Mouse (Mus musculus) embryonic facial prominence, embryonic 11.5 days (tissue): ENCODE data around the gene Slc16a8. TPM values are rescaled to one million over a fixed set of nuclear protein-coding genes. Genes with fewer than 3 reads are reported as not detected.

ENCODE experiments used
- ATAC-seq: fragments of 200-750 bp; cut with Nextera tagmentation; replicated peaks from 2 replicates; pipeline ENCODE4 v1.8.0; 2017; ENCODE audit warnings: low read depth; ENCODE audit not compliant: insufficient number of reproducible peaks, low FRiP score, low TSS enrichment
- DNase-seq: peaks from one replicate; pipeline ENCODE4 v3.0.0-alpha.2; 2015; ENCODE audit warnings: low spot score
- H3K27ac ChIP-seq: fragments of 300-500 bp; sonication (generic); replicated peaks from 2 replicates; pipeline ENCODE4 v1.5.1; 2014; ENCODE audit warnings: mild to moderate bottlenecking, low read depth, low read length, control low read depth
- H3K27me3 ChIP-seq: fragments of 300-500 bp; sonication (generic); 2 replicates; pipeline ENCODE4 v1.6.1; 2014; ENCODE audit warnings: mild to moderate bottlenecking, low read length, moderate library complexity, mixed read lengths; ENCODE audit not compliant: control insufficient read depth, insufficient read depth
- H3K36me3 ChIP-seq: fragments of 300-500 bp; sonication (generic); replicated peaks from 2 replicates; pipeline ENCODE4 v1.6.1; 2014; ENCODE audit warnings: low read depth, mild to moderate bottlenecking, low read length, moderate library complexity, mixed read lengths; ENCODE audit not compliant: control insufficient read depth, insufficient read depth
- H3K4me1 ChIP-seq: fragments of 300-500 bp; sonication (generic); 2 replicates; pipeline ENCODE4 v1.6.1; 2014; ENCODE audit warnings: low read length, mixed read lengths; ENCODE audit not compliant: control insufficient read depth, insufficient read depth
- H3K4me2 ChIP-seq: fragments of 300-500 bp; sonication (generic); 2 replicates; pipeline ENCODE4 v1.6.1; 2014; ENCODE audit warnings: low read depth, mild to moderate bottlenecking, control low read depth, low read length, moderate library complexity
- H3K4me3 ChIP-seq: fragments of 300-500 bp; sonication (generic); 2 replicates; pipeline ENCODE4 v1.5.1; 2014; ENCODE audit warnings: low read depth, low read length, control low read depth
- H3K9ac ChIP-seq: fragments of 300-500 bp; sonication (generic); replicated peaks from 2 replicates; pipeline ENCODE4 v1.6.1; 2014; ENCODE audit warnings: mild to moderate bottlenecking, control low read depth, low read length
- H3K9me3 ChIP-seq: fragments of 300-500 bp; sonication (generic); replicated peaks from 2 replicates; pipeline ENCODE4 v1.6.1; 2016; ENCODE audit warnings: mild to moderate bottlenecking, low read length, inconsistent platforms, mixed read lengths; ENCODE audit not compliant: control insufficient read depth
- WGBS: fragments of 180-500 bp; shearing (Covaris S2); extraction: QIAGEN DNeasy Blood & Tissue Kit; methylation state at CpG from one replicate; pipeline ENCODE4 v1.1.7; 2014; 5-methylcytosine and 5-hydroxymethylcytosine counted together
- polyA plus RNA-seq: library from polyadenylated mRNA; unstranded; fragments of >200 nt; fragmentation: Nextera tagmentation; extraction: Ambion mirVana; gene quantifications from 2 replicates; pipeline ENCODE4 v1.2.1, GENCODE M21; 2014

Gene Slc16a8
- polyA plus RNA-seq, 1 experiment from 2014 or later = not detected

- no peak for ATAC-seq
- no peaks in the 10 kb centered on the region for H3K36me3 ChIP-seq
- 61% methylated on average over 10 of the region's 10 CpGs for WGBS
Measured at GRCm38 (mm10) chr15:79277728-79278127, 23.2 kb upstream of the Slc16a8 start.

GRCm38 (mm10) chr15:79273020-79273419 is 18.5 kb upstream of the Slc16a8 start:
- no peaks in the 10 kb centered on the region for H3K9me3 ChIP-seq
- no peaks in the 10 kb centered on the region for H3K36me3 ChIP-seq
- no peak overlapping the region for H3K4me2 ChIP-seq
- peaks cover 5% of the 10 kb centered on the region for H3K27me3 ChIP-seq
- H3K9ac ChIP-seq = no peak overlapping the region
- H3K27ac ChIP-seq = no peak overlapping the region
- DNase-seq = no peak
- no peak overlapping the region for H3K4me3 ChIP-seq
- H3K4me1 ChIP-seq = peaks cover 4% of the 10 kb centered on the region
- no peak for ATAC-seq
- WGBS = 57% methylated on average over 10 of the region's 10 CpGs

More at GRCm38 (mm10) chr15:79277728-79278127, 23.2 kb upstream of the Slc16a8 start:
- Histone ChIP-seq H3K4me1 (no peaks in the 10 kb centered on the region), H3K27me3 (no peaks in the 10 kb centered on the region), H3K9me3 (no peaks in the 10 kb centered on the region), H3K4me3 (no peak overlapping the region), H3K9ac (no peak overlapping the region), H3K4me2 (no peak overlapping the region), H3K27ac (no peak overlapping the region)
- no peak for DNase-seq

GRCm38 (mm10) chr15:79271124-79271746 is 16.7 kb upstream of the Slc16a8 start:
- H3K9ac ChIP-seq = no peak overlapping the region
- no peaks in the 10 kb centered on the region for H3K9me3 ChIP-seq
- peaks cover 4% of the 10 kb centered on the region for H3K4me1 ChIP-seq
- H3K4me2 ChIP-seq = peak overlapping the region; percentile 60
- no peak overlapping the region for H3K27ac ChIP-seq
- ATAC-seq (0 out of 2 replicates have a peak, but pooled peaks have one; percentile 20), DNase-seq (peak; percentile 74)
- 13% methylated on average over 17 of the region's 17 CpGs for WGBS
- no peaks in the 10 kb centered on the region for H3K36me3 ChIP-seq
- H3K4me3 ChIP-seq = peak overlapping the region; percentile 26
- peaks cover 5% of the 10 kb centered on the region for H3K27me3 ChIP-seq

DNA sequence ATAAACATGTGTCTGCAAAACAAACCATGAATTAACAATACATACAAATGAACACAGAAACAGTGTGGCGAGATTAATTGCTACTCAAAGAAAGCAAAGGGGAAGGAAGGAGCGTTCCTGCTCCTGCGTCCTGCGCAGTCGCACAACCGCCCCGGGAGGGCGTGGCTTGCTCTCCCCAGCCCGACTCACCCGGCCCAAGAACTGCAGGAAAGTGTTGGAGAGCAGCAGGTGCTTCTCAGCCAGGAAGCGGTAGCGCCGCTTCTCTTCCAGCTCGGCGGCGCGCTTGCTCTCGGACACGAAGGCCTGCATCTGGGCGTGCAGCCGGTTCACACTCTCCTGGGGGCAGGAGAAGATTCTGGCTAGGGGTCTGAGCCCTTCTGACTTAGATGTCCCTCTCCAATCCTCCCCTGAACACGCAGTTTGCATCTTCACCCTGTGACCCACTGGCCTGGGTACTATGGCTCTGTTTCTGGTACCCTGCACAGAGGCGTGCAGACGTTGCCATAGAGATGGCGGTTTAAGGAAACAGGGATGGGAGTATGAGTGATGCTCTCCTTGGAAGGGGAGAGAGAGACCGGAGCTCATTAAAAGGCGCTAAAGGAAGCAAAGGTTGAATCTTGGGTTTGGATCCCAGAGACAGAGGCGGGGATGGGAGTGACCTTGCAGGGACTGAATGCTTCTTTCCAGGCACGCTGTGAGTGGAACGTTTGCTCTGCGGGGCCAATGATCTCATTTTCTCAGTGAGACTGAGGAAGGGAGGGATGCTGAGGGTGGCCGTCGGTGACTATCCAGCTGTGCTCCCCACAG is 16.0 kb upstream of the Slc16a8 start:
- peak; percentile 83 for DNase-seq
- no peaks in the 10 kb centered on the region for H3K36me3 ChIP-seq
- peaks cover 5% of the 10 kb centered on the region for H3K27me3 ChIP-seq
- H3K9ac ChIP-seq = peak overlapping the region; percentile 46
- no peaks in the 10 kb centered on the region for H3K9me3 ChIP-seq
- H3K4me3 ChIP-seq = peak overlapping the region; percentile 26
- H3K4me1 ChIP-seq = peaks cover 4% of the 10 kb centered on the region
- H3K27ac ChIP-seq = no peak overlapping the region
- peak overlapping the region; percentile 60 for H3K4me2 ChIP-seq
- 1% methylated on average over 33 of the region's 33 CpGs for WGBS
- ATAC-seq = no peak

DNA sequence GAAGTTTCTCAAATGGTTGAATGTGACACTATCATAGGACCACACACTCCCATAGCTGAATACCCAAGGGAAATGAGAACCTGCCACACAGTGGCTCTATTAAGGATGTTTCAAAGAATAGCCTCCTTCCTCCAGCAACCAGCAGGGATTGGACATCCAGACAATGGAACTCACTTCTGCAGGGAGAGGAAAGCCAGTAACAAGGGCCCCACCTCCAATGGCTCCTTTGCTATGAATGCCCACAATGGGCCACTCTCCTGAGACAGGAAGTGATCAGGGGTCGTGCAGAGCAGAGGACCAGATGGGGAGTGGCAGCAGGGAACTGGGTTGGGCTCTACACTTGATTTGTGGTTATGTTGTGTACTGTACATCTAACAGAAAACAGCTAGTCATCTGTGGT is 14.0 kb upstream of the Slc16a8 start:
- WGBS = 29% methylated on average over 1 of the region's 1 CpGs
- H3K36me3 ChIP-seq = no peaks in the 10 kb centered on the region
- no peak overlapping the region for H3K4me2 ChIP-seq
- ATAC-seq (no peak), DNase-seq (no peak)
- no peak overlapping the region for H3K9ac ChIP-seq
- H3K4me1 ChIP-seq = peaks cover 4% of the 10 kb centered on the region
- no peak overlapping the region for H3K4me3 ChIP-seq
- no peaks in the 10 kb centered on the region for H3K9me3 ChIP-seq
- no peak overlapping the region for H3K27ac ChIP-seq
- H3K27me3 ChIP-seq = peaks cover 5% of the 10 kb centered on the region

- WGBS = 67% methylated on average over 4 of the region's 4 CpGs
- DNase-seq = no peak
Measured at GRCm38 (mm10) chr15:79265384-79265783, 10.8 kb upstream of the Slc16a8 start.

GRCm38 (mm10) chr15:79263726-79264125 is 9.2 kb upstream of the Slc16a8 start:
- Histone ChIP-seq H3K9ac (no peak overlapping the region), H3K36me3 (no peaks in the 10 kb centered on the region), H3K4me2 (no peak overlapping the region), H3K27me3 (peaks cover 20% of the 10 kb centered on the region), H3K27ac (no peak overlapping the region), H3K4me1 (peaks cover 3% of the 10 kb centered on the region), H3K4me3 (no peak overlapping the region), H3K9me3 (no peaks in the 10 kb centered on the region)
- DNase-seq (no peak), ATAC-seq (no peak)
- 85% methylated on average over 6 of the region's 6 CpGs for WGBS

More at GRCm38 (mm10) chr15:79265384-79265783, 10.8 kb upstream of the Slc16a8 start:
- Histone ChIP-seq H3K4me2 (no peak overlapping the region), H3K9me3 (no peaks in the 10 kb centered on the region), H3K4me3 (no peak overlapping the region), H3K27me3 (peaks cover 19% of the 10 kb centered on the region), H3K27ac (no peak overlapping the region), H3K36me3 (no peaks in the 10 kb centered on the region), H3K9ac (no peak overlapping the region), H3K4me1 (peaks cover 3% of the 10 kb centered on the region)
- no peak for ATAC-seq

DNA sequence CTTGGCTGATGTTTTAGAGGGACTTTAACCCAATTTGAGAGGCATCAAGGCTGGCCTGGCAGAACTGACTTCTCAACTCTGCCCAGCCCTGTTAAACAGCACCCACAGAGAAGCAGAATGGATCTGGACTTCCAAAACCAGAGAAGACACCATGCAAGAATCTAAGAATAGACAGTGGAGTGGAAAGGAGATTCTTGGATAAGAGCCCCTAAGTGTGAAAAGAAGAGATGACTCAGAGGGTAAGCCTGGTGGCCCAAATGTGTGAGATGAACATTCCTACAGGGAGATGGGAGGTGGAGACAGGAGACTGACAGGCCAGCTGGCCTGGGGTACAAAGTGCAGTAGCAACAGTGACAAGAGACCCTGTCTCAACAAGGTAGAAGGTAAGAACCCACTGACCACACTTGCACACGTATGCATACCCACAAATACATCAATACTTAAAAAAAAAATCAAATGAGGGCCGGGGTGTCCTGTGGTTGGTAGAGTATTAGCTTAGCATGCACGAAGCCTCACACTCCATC is 8.3 kb upstream of the Slc16a8 start:
- Histone ChIP-seq H3K9me3 (no peaks in the 10 kb centered on the region), H3K27me3 (peaks cover 20% of the 10 kb centered on the region), H3K4me2 (no peak overlapping the region), H3K4me3 (no peak overlapping the region), H3K36me3 (no peaks in the 10 kb centered on the region), H3K9ac (no peak overlapping the region), H3K4me1 (peaks cover 3% of the 10 kb centered on the region), H3K27ac (no peak overlapping the region)
- DNase-seq (no peak), ATAC-seq (no peak)
- WGBS = 89% methylated on average over 3 of the region's 3 CpGs
